Mouse (Mus musculus) adrenal gland, postnatal 14 days (tissue): Measurements from ENCODE around the gene Gm3015. TPM values are rescaled to one million over a fixed set of nuclear protein-coding genes. Genes with fewer than 3 reads are reported as not detected.
"Not testable (repeated sequence)": the region's sequence is repeated elsewhere in the genome, so short reads cannot be mapped to it uniquely, and the experiment has no call there.

Source experiments
- DNase-seq: peaks from one replicate; pipeline ENCODE4 v3.0.0; 2021; ENCODE audit warnings: mixed read lengths
- long read RNA-seq, 2 experiments: library from polyadenylated mRNA; stranded (forward); transcript quantifications; one replicate each; pipeline ENCODE4 v2.0.0; 2021
- total RNA-seq: library from RNA; stranded (reverse); gene quantifications from 2 replicates; pipeline ENCODE4 v1.2.3, GENCODE M21; 2021

Gm3015 gene
- not detected in 2 replicates for total RNA-seq
- long read RNA-seq, experiment 1: 0 reads
- long read RNA-seq, experiment 2: 0 reads

GRCm38 (mm10) chr14:42768721-42769120 is at the start of gene Gm3015:
Gene Gm3015, minus strand, starts transcription at chr14:42768821.
- DNase-seq: not testable (repeated sequence)

- DNase-seq: not testable (repeated sequence)
These were observed 29.3 kb upstream of the Gm3015 start, which contains the start of gene Gm10377 for GRCm38 (mm10) chr14:42797887-42798286. Gene Gm10377, minus strand, starts transcription at chr14:42797987.

Other genes starting within 250 kb of the Gm3015 start
- not detected in 2 replicates for gene Gm8024, start 244.5 kb downstream of the Gm3015 start, total RNA-seq
- gene Gm17124, start 168.9 kb downstream of the Gm3015 start, total RNA-seq: not detected in 2 replicates
- gene Gm3633, start 126.9 kb downstream of the Gm3015 start, total RNA-seq: not detected in 2 replicates
- not detected in 2 replicates for gene Gm10378, start 112.9 kb downstream of the Gm3015 start, total RNA-seq
- not detected in 2 replicates for gene Gm10377, start 29.2 kb upstream of the Gm3015 start, total RNA-seq
- gene Gm21977, start 84.7 kb upstream of the Gm3015 start, total RNA-seq: not detected in 2 replicates
- gene Gm8082, start 224.8 kb upstream of the Gm3015 start, total RNA-seq: not detected in 2 replicates
- gene Gm10376, start 246.8 kb upstream of the Gm3015 start, total RNA-seq: not detected in 2 replicates